Mouse (Mus musculus) liver, embryonic 13.5 days (tissue): ENCODE results near the gene Dnajc8. TPM values are rescaled to one million over a fixed set of nuclear protein-coding genes. Genes with fewer than 3 reads are reported as not detected.

Experiments
- ATAC-seq: fragments of 200-750 bp; cut with Nextera tagmentation; 2 replicates; pipeline ENCODE4 v1.8.0; 2017; ENCODE audit warnings: low read depth, mild to moderate bottlenecking, moderate number of reproducible peaks, moderate library complexity
- DNase-seq: peaks from one replicate; pipeline ENCODE4 v3.0.0; 2022
- H3K27ac ChIP-seq: fragments of 300-500 bp; sonication (generic); 2 replicates; pipeline ENCODE4 v1.5.1; 2015; ENCODE audit warnings: moderate library complexity, mild to moderate bottlenecking, inconsistent platforms
- H3K27me3 ChIP-seq: fragments of 300-500 bp; sonication (generic); 2 replicates; pipeline ENCODE4 v1.6.1; 2015; ENCODE audit warnings: mild to moderate bottlenecking, inconsistent platforms
- H3K36me3 ChIP-seq: fragments of 300-500 bp; sonication (generic); 2 replicates; pipeline ENCODE4 v1.6.1; 2015; ENCODE audit warnings: mild to moderate bottlenecking, inconsistent platforms
- H3K4me1 ChIP-seq: fragments of 300-500 bp; sonication (generic); replicated peaks from 2 replicates; pipeline ENCODE4 v1.6.1; 2015; ENCODE audit warnings: inconsistent platforms
- H3K4me2 ChIP-seq: fragments of 300-500 bp; sonication (generic); 2 replicates; pipeline ENCODE4 v1.6.1; 2015; ENCODE audit warnings: inconsistent platforms, mild to moderate bottlenecking, moderate library complexity
- H3K4me3 ChIP-seq: fragments of 300-500 bp; sonication (generic); replicated peaks from 2 replicates; pipeline ENCODE4 v1.5.1; 2015; ENCODE audit warnings: mild to moderate bottlenecking, inconsistent platforms
- H3K9ac ChIP-seq: fragments of 300-500 bp; sonication (generic); 2 replicates; pipeline ENCODE4 v1.6.1; 2015; ENCODE audit warnings: mild to moderate bottlenecking, inconsistent platforms
- H3K9me3 ChIP-seq: fragments of 300-500 bp; sonication (generic); replicated peaks from 2 replicates; pipeline ENCODE4 v1.6.1; 2016; ENCODE audit warnings: inconsistent platforms
- WGBS: fragments of 180-500 bp; shearing (Covaris S2); methylation state at CpG from one replicate; pipeline ENCODE4 v1.1.7; 2015; ENCODE audit not compliant: insufficient replicate concordance; 5-methylcytosine and 5-hydroxymethylcytosine counted together
- polyA plus RNA-seq: library from polyadenylated mRNA; unstranded; fragments of >200 nt; fragmentation: Nextera tagmentation; extraction: Ambion mirVana; gene quantifications from 2 replicates; pipeline ENCODE4 v1.2.1, GENCODE M21; 2015

Gene Dnajc8
- 125 and 148 TPM in 2 replicates for polyA plus RNA-seq

DNA sequence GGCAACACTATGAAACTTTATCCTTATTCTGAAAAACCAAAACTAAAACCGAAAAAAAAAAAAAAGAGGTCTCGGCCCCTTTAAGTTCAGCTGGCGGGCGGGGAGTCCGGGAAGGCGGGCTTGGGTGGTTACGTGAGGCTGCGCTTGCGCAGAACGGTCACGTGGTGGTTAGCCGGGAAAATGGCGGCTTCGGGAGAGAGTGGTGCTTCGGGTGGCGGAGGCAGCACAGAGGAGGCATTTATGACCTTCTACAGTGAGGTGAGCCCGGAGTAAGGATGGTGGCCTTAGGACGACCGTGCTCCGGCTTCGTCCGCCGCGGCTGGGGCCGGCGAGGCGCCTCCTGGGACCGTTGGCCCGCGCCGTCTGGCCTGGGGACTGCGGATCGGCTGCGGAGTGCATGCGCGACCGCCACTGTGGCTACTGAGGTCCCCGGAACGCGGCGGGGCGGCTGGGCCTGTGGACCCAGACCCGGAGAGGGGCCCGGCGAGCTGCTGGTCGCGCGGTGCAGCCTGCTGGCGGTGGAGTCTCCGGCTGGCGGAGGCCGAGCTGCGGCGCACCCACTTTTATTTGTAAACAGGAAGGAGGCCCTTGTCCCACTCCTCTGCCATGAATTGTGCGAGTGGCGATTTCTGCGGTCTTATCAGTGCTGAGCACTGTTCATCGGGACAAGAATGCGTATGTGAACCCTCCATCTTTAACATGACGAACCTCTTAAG, at the start of gene Dnajc8:
TSS of gene Dnajc8 (plus strand) at position 145 of the 716 bp plus-strand sequence.
- peak within 1 kb of the TSS; percentile 96 for H3K4me3 ChIP-seq
- under 1% methylated on average over 60 of the region's 60 CpGs for WGBS
- H3K4me1 ChIP-seq = peaks cover 68% of the 10 kb centered on the region
- peak within 1 kb of the TSS; percentile 98 for H3K27ac ChIP-seq
- peak; percentile 94 for DNase-seq
- peak; percentile 56 for ATAC-seq
- H3K27me3 ChIP-seq = no peaks in the 10 kb centered on the region
- peaks cover 45% of the 10 kb centered on the region for H3K36me3 ChIP-seq
- peak within 1 kb of the TSS; percentile 95 for H3K9ac ChIP-seq
- no peaks in the 10 kb centered on the region for H3K9me3 ChIP-seq
- H3K4me2 ChIP-seq = peak within 1 kb of the TSS; percentile 90

DNA sequence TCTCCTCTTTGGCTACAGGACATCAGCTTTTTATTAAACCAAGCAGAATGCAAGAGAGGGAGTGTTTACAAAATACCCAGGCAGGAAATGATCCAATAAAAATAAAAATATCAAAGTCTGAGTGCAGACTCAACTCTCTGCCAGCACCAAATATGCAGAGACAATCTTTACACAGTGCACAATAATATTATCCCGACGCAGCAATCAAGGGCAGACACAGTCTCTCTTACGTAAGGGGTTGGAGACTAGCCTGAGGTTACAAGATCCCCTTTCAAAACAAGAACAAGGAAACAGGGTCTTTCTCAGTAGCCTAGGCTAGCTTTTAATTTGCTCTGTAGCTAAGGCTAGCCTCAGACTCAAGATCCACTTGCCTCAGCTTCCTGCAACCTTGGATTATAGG, 46.8 kb upstream of the Dnajc8 start:
- Histone ChIP-seq H3K9me3 (no peaks in the 10 kb centered on the region), H3K27ac (no peak overlapping the region), H3K4me2 (no peak overlapping the region), H3K36me3 (peaks cover 12% of the 10 kb centered on the region), H3K9ac (no peak overlapping the region), H3K4me3 (no peak overlapping the region), H3K27me3 (no peaks in the 10 kb centered on the region), H3K4me1 (peaks cover 23% of the 10 kb centered on the region)
- no peak for DNase-seq
- no peak for ATAC-seq
- WGBS = 79% methylated on average over 3 of the region's 3 CpGs

DNA sequence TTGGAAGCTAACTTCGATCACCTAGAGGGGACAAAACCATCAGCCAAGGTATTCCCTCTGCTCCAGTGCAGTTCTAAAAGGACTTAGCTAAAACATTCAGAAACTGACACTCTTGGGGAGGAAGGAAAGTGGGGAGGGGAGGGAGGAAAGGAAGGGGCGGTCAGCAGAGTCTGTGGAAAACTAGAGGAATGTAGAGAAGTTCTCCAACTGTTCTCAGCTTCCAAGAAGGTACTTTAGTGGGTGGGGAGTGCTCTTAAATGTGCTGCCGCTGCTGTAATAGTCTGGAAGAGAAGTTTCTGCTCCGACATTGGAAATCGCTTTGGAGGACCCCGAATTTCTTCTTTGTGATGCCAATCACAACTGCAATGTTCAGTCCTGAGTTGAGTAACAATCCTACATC, 46.4 kb upstream of the Dnajc8 start:
- WGBS = 71% methylated on average over 6 of the region's 6 CpGs
- H3K4me1 ChIP-seq = peaks cover 23% of the 10 kb centered on the region
- H3K27ac ChIP-seq = no peak overlapping the region
- ATAC-seq (no peak), DNase-seq (no peak)
- no peak overlapping the region for H3K4me2 ChIP-seq
- H3K27me3 ChIP-seq = no peaks in the 10 kb centered on the region
- H3K9ac ChIP-seq = no peak overlapping the region
- no peak overlapping the region for H3K4me3 ChIP-seq
- no peaks in the 10 kb centered on the region for H3K9me3 ChIP-seq
- peaks cover 17% of the 10 kb centered on the region for H3K36me3 ChIP-seq

DNA sequence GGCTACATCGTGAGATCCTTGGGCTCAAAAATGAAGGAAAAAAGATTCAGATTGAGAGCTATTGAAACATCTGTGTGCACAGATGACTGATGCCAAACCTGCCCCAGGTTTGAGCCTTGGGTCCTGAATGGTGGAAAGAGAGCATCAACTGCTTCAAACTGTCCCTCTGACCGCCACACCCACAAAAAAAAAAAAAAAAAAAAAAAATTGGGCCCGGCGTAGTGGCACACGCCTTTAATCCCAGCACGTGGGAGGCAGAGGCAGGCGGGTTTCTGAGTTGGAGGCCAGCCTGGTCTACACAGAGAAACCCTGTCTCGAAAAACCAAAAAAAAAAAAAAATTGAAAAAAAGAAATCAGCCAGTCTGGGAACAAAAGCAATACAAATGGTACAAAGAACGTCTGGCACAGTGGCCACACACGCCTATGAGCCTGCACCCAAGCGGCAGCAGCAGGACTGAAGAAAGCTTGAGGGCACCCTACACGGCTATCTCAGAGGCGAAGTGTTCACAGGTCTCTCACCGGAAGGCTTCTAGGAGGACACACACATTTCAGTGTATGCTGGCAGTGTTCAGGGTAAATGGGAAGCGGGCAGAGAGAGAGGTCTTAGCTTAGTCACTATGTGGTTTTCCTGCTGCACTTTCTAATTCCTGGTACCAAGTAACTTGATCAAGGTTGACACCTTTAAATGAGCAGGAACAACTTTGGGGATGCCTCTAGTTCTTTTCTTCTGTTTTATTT, 44.9 kb upstream of the Dnajc8 start:
- Histone ChIP-seq H3K4me2 (no peak overlapping the region), H3K27me3 (no peaks in the 10 kb centered on the region), H3K4me3 (no peak overlapping the region), H3K36me3 (peaks cover 30% of the 10 kb centered on the region), H3K4me1 (peaks cover 23% of the 10 kb centered on the region), H3K27ac (no peak overlapping the region), H3K9ac (no peak overlapping the region), H3K9me3 (no peaks in the 10 kb centered on the region)
- WGBS = 62% methylated on average over 15 of the region's 15 CpGs
- ATAC-seq (no peak), DNase-seq (no peak)

DNA sequence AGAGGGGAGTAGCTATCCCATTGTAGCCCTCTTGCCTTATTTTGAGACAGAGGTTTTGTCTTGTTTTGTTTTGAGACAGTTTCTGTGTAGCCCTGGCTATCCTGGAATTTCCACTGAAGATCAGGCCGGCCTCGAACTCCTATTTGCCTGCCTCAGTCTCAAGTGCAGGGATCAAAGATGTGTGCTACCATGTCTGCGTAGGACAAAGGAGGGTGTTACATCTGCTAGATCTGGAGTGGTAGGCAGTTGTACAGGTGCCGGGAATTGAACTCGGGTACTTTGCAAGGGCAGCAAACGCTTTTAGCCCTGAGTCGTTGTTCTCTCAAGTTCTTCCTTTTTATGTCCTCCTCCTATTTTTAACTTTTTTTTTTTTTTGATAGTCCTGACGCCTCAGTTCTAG, 44.3 kb upstream of the Dnajc8 start:
- Histone ChIP-seq H3K9me3 (no peaks in the 10 kb centered on the region), H3K27me3 (no peaks in the 10 kb centered on the region), H3K4me1 (peaks cover 23% of the 10 kb centered on the region), H3K36me3 (peaks cover 34% of the 10 kb centered on the region), H3K4me3 (no peak overlapping the region), H3K27ac (peak overlapping the region; percentile 48; the same call in 1 of the 2 replicates), H3K4me2 (no peak overlapping the region), H3K9ac (no peak overlapping the region)
- no peak for ATAC-seq
- 76% methylated on average over 8 of the region's 8 CpGs for WGBS
- DNase-seq = no peak

DNA sequence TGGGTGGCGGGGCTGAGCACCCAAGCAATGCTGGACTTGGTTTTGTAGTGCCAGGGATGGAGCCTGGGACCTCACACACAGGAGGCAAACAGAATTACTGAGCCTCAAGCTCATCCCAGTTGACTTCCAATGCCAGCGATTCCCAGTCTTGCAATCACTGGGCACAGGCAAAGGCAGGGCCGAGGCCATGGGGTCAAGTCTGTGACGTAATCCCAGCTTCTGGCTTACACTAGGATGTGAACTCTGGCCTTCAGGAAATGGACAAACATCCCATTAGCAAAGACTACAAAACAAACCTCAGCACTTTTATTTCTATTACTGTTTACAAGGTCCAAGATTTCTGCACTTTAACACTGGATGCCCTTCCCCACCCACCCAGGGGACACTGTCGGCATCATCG, 43.6 kb upstream of the Dnajc8 start:
- DNase-seq = no peak
- no peaks in the 10 kb centered on the region for H3K9me3 ChIP-seq
- H3K4me3 ChIP-seq = no peak overlapping the region
- peak overlapping the region; percentile 62 for H3K27ac ChIP-seq
- no peak overlapping the region for H3K9ac ChIP-seq
- H3K4me1 ChIP-seq = peaks cover 23% of the 10 kb centered on the region
- ATAC-seq = peak; percentile 54
- no peak overlapping the region for H3K4me2 ChIP-seq
- H3K36me3 ChIP-seq = peaks cover 41% of the 10 kb centered on the region
- WGBS = 75% methylated on average over 6 of the region's 6 CpGs
- H3K27me3 ChIP-seq = no peaks in the 10 kb centered on the region

DNA sequence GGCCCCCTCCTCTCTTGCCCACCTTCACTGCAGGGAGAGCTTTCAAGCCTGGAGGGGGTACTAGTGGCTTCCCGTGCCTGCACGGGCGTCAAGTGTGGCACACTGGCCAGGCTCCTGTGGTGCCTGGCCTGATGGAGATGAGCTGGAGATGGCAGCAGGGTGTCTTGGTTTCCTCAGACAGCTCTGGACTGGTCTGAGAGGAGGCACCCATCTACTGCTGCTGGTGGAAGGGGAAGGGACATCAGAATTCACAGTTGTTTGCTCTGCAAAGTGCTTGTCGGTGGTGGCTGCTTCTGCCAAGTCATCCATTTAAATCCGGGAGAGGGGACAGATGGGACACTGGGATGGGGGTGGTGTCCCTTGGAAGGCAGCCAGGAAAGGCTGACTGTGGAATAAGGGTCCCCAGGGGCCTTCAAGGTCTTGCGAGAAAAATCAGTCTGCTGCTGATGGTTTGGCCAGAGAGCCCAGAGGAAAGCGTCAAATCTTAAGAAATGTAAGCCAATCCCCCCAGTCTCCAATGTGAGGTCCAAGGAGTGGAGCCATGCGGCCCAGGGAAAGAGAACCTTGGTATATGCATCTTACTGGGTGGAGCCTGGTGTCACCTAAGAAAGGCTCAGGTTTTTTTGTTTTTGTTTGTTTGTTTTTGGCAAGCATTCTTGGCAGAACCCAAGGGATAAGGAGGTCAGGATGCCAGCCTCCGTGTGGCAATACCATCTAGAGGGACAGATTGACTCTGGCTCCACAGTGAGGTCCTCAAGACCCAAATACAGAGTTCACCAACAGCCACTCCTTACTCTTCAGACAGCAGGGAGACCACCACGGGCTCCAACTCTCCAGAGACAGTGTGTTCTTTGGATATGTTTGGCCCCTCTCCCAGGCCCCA, 42.9 kb upstream of the Dnajc8 start:
- DNase-seq = no peak
- H3K36me3 ChIP-seq = peaks cover 48% of the 10 kb centered on the region
- peak overlapping the region; percentile 62 for H3K27ac ChIP-seq
- H3K9ac ChIP-seq = no peak overlapping the region
- peaks cover 23% of the 10 kb centered on the region for H3K4me1 ChIP-seq
- no peak overlapping the region for H3K4me3 ChIP-seq
- no peak overlapping the region for H3K4me2 ChIP-seq
- ATAC-seq = peak; percentile 37
- H3K27me3 ChIP-seq = no peaks in the 10 kb centered on the region
- 75% methylated on average over 10 of the region's 10 CpGs for WGBS
- no peaks in the 10 kb centered on the region for H3K9me3 ChIP-seq

DNA sequence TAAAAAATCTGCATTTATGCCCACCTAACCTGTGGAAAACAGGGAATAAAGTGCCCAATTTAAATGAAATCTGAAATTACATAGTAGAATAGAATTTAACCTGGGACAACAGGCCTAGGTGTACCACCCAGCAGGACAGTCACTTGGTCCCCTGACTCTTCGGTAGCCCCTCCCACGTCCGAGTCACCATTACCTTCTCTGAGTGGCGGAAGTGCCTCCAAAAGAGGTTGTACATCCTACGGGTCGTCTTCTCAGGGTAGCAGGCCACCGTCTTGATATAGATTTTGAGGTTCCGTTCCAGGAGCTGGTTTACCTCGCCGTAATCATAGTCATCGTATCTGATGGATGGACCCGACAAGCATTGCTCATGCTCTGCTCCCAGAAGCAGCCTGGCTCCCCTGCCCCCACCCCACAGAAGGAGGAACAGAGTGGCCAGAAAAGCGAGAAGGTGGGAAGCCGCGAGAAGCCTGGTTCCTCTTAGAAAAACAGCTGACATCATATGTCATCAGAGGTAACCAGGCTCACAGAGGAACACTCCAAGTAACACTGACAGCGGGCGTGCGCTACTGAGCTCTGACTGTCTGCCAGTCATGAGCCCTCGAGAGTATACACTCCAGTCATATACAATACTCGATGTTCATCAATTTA, 41.0 kb upstream of the Dnajc8 start:
- Histone ChIP-seq H3K4me2 (no peak overlapping the region), H3K9me3 (no peaks in the 10 kb centered on the region), H3K27ac (no peak overlapping the region; the same call in 1 of the 2 replicates), H3K27me3 (no peaks in the 10 kb centered on the region), H3K9ac (no peak overlapping the region), H3K4me1 (peaks cover 23% of the 10 kb centered on the region), H3K4me3 (no peak overlapping the region), H3K36me3 (peaks cover 68% of the 10 kb centered on the region)
- no peak for DNase-seq
- no peak for ATAC-seq
- WGBS = 57% methylated on average over 20 of the region's 20 CpGs

DNA sequence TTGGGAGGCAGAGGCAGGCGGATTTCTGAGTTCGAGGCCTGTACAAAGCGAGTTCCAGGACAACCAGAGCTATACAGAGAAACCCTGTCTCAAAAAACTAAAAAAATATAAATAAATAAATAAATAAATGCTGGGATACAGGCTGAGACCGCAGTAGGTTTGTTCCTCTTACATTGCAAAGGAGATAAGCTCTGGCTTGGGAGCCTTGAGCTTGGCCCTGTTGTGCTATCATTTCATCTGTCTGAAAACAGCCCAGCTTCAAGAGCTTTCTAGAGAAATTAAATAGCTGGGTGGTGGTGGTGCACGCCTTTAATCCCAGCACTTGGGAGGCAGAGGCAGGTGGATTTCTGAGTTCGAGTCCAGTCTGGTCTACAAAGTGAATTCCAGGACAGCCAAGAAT, 33.7 kb upstream of the Dnajc8 start:
- no peaks in the 10 kb centered on the region for H3K27me3 ChIP-seq
- H3K27ac ChIP-seq = no peak overlapping the region
- no peak for ATAC-seq
- no peak overlapping the region for H3K9ac ChIP-seq
- 69% methylated on average over 6 of the region's 6 CpGs for WGBS
- peaks cover 30% of the 10 kb centered on the region for H3K36me3 ChIP-seq
- no peaks in the 10 kb centered on the region for H3K9me3 ChIP-seq
- no peak for DNase-seq
- no peak overlapping the region for H3K4me3 ChIP-seq
- H3K4me2 ChIP-seq = no peak overlapping the region
- H3K4me1 ChIP-seq = peaks cover 49% of the 10 kb centered on the region

DNA sequence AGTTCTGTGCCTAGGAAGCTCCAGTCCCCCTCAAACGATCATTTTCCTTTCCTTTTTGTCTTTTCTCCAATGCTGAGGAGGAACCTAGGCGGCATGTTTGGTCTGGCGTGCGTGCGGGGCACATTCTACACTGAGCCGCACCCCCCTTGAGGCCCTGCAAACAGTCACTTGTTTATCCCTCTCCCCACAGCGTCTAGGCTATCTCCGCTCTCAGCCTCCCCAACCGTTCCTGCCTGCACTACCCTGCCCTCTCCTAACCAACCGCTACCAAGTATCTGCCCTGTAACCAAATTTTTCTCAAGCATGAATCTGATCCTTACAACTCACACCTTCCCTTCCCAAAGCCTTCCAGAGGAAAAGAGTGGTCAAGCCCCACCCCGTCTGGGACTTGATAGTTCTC, 32.0 kb upstream of the Dnajc8 start:
- peak overlapping the region; percentile 13 for H3K4me2 ChIP-seq
- peak; percentile 89 for ATAC-seq
- H3K4me1 ChIP-seq = peaks cover 66% of the 10 kb centered on the region
- no peaks in the 10 kb centered on the region for H3K9me3 ChIP-seq
- no peaks in the 10 kb centered on the region for H3K27me3 ChIP-seq
- H3K9ac ChIP-seq = peak overlapping the region; percentile 8; the same call in 1 of the 2 replicates
- peak; percentile 45 for DNase-seq
- peaks cover 13% of the 10 kb centered on the region for H3K36me3 ChIP-seq
- 25% methylated on average over 11 of the region's 11 CpGs for WGBS
- H3K27ac ChIP-seq = peak overlapping the region; percentile 73
- no peak overlapping the region for H3K4me3 ChIP-seq
